Mouse (Mus musculus): ENCODE measurements around the gene Pbld2. TPM values are rescaled to one million over a fixed set of nuclear protein-coding genes. Genes with fewer than 3 reads are reported as not detected.

Pbld2 gene
- total and polyA plus RNA-seq, 3 experiments = 0.19 to 0.72 (median 0.26) TPM

- H3K9ac ChIP-seq (ENCODE audit: insufficient read depth, low read depth) = no peak overlapping the region
- no peaks in the 10 kb centered on the region for H3K79me2 ChIP-seq (replicated peaks; ENCODE audit: control insufficient read depth, extremely low read depth, insufficient read depth, poor library complexity, severe bottlenecking)
- no peaks in the 10 kb centered on the region for H3K27me3 ChIP-seq (replicated peaks)
- H3K4me3 ChIP-seq (replicated peaks in 1 of 3; ENCODE audit: low read depth in 2 of 3, low read length in 2 of 3, poor library complexity in 1 of 3) = no peak overlapping the region
- in situ Hi-C loops (cut with MboI; ENCODE audit: low pct_ligation_motif_present, low pct_unique_long_range_greater_than_20kb, low sequenced_read_pairs) (no loop called here), dilution Hi-C loops (cut with MboI; ENCODE audit: extremely low pct_ligation_motif_present, extremely low pct_unique_long_range_greater_than_20kb, low sequenced_read_pairs) (no loop called here)
- DNase-seq (ENCODE audit: extremely low read depth) = no peak
- H3K4me2 ChIP-seq (ENCODE audit: insufficient read depth, low read depth, poor library complexity, severe bottlenecking) = no peak overlapping the region
- H3K9me3 ChIP-seq (replicated peaks; ENCODE audit: low read length) = no peaks in the 10 kb centered on the region
- no peaks in the 10 kb centered on the region for H3K4me1 ChIP-seq (ENCODE audit: control insufficient read depth in 1 of 2, insufficient read depth in 2 of 2)
- no peaks in the 10 kb centered on the region for H3K36me3 ChIP-seq (replicated peaks in 1 of 2; ENCODE audit: control insufficient read depth in 1 of 2, insufficient read depth in 1 of 2, low read length in 1 of 2)
- no peak overlapping the region for H3K27ac ChIP-seq (ENCODE audit: insufficient read depth, low read depth)
- TF ChIP-seq SMC3 (IDR thresholded peaks at IDR 0.05; ENCODE audit: low read depth, low read length) (no peak), PAX5 (IDR thresholded peaks at IDR 0.05; ENCODE audit: low read length) (no peak)
Observed at GRCm38 (mm10) chr10:63032267-63032666, 8.2 kb downstream of the Pbld2 start.

- no peaks in the 10 kb centered on the region for H3K79me2 ChIP-seq (replicated peaks; ENCODE audit: control insufficient read depth, extremely low read depth, insufficient read depth, poor library complexity, severe bottlenecking)
- no peak overlapping the region for H3K27ac ChIP-seq (ENCODE audit: insufficient read depth, low read depth)
- no peak overlapping the region for H3K4me3 ChIP-seq (replicated peaks in 1 of 3; ENCODE audit: low read depth in 2 of 3, low read length in 2 of 3, poor library complexity in 1 of 3)
- H3K4me2 ChIP-seq (ENCODE audit: insufficient read depth, low read depth, poor library complexity, severe bottlenecking) = no peak overlapping the region
- no peaks in the 10 kb centered on the region for H3K36me3 ChIP-seq (replicated peaks in 1 of 2; ENCODE audit: control insufficient read depth in 1 of 2, insufficient read depth in 1 of 2, low read length in 1 of 2)
- no peak for TF ChIP-seq PAX5 (IDR thresholded peaks at IDR 0.05; ENCODE audit: low read length)
- no peak for TF ChIP-seq EP300 (IDR thresholded peaks at IDR 0.05; ENCODE audit: low read length)
- no peak for DNase-seq (ENCODE audit: extremely low read depth)
- dilution Hi-C loops (cut with MboI; ENCODE audit: extremely low pct_ligation_motif_present, extremely low pct_unique_long_range_greater_than_20kb, low sequenced_read_pairs) (no loop called here), in situ Hi-C loops (cut with MboI; ENCODE audit: low pct_ligation_motif_present, low pct_unique_long_range_greater_than_20kb, low sequenced_read_pairs) (no loop called here)
- no peak overlapping the region for H3K9ac ChIP-seq (ENCODE audit: insufficient read depth, low read depth)
- H3K4me1 ChIP-seq (ENCODE audit: control insufficient read depth in 1 of 2, insufficient read depth in 2 of 2) = no peaks in the 10 kb centered on the region
- H3K9me3 ChIP-seq (replicated peaks; ENCODE audit: low read length) = no peaks in the 10 kb centered on the region
- no peaks in the 10 kb centered on the region for H3K27me3 ChIP-seq (replicated peaks)
Observed at GRCm38 (mm10) chr10:63032956-63033355, 8.8 kb downstream of the Pbld2 start.

DNA sequence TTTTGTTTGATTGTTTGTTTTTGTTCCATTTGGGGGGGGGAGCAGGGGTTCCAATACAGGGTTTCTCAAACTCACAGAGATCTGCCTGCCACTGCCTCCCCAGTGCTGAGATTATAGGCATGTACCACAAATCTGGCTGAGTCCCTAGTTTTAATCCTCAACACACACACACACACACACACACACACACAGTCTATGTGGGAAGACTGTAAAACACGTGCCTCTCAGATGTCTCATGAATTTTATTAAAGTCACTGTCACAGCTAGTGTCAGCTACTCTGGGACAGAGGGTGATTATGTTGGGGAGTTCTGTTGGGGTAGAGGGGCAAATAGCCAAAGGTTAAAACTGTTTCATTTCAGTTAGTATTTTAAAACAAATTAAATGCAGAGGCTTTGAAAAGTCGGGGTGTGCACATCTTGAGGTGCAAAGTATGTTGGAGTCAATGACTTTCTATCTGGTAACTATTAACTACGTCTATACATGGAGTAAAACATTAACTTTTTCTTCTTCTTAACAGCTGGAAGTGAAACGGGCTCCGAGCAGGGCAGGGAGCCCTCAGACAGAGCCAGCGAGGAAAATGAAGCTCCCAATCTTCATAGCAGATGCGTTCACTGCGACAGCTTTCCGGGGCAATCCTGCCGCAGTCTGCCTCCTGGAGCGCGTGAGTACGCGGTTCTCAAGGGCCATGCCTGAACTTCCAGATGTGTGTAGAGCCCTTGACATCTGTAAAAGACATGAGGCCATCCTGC, 14.6 kb downstream of the Pbld2 start:
- Histone ChIP-seq H3K36me3 (replicated peaks in 1 of 2; ENCODE audit: control insufficient read depth in 1 of 2, insufficient read depth in 1 of 2, low read length in 1 of 2) (no peaks in the 10 kb centered on the region), H3K27ac (ENCODE audit: insufficient read depth, low read depth) (no peak overlapping the region), H3K79me2 (replicated peaks; ENCODE audit: control insufficient read depth, extremely low read depth, insufficient read depth, poor library complexity, severe bottlenecking) (no peaks in the 10 kb centered on the region), H3K9me3 (replicated peaks; ENCODE audit: low read length) (no peaks in the 10 kb centered on the region), H3K4me3 (replicated peaks in 1 of 3; ENCODE audit: low read depth in 2 of 3, low read length in 2 of 3, poor library complexity in 1 of 3) (no peak overlapping the region), H3K27me3 (replicated peaks) (no peaks in the 10 kb centered on the region), H3K4me2 (ENCODE audit: insufficient read depth, low read depth, poor library complexity, severe bottlenecking) (no peak overlapping the region), H3K9ac (ENCODE audit: insufficient read depth, low read depth) (no peak overlapping the region), H3K4me1 (ENCODE audit: control insufficient read depth in 1 of 2, insufficient read depth in 2 of 2) (no peaks in the 10 kb centered on the region)
- dilution Hi-C loops (cut with MboI; ENCODE audit: extremely low pct_ligation_motif_present, extremely low pct_unique_long_range_greater_than_20kb, low sequenced_read_pairs) = no loop called here
- no peak for DNase-seq (ENCODE audit: extremely low read depth)
- in situ Hi-C loops (cut with MboI; ENCODE audit: low pct_ligation_motif_present, low pct_unique_long_range_greater_than_20kb, low sequenced_read_pairs) = no loop called here
- no peak for TF ChIP-seq UBTF (IDR thresholded peaks at IDR 0.05; ENCODE audit: low read depth, low read length)
- TF ChIP-seq ZC3H11A (IDR thresholded peaks at IDR 0.05; ENCODE audit: low read depth, low read length) = no peak
- no peak for TF ChIP-seq ZNF384 (IDR thresholded peaks at IDR 0.05; ENCODE audit: low read depth, low read length)
- TF ChIP-seq RCOR1 (conservative IDR thresholded peaks at IDR 0.05; ENCODE audit: low read depth, low read length) = no peak
- TF ChIP-seq E2F4 (IDR thresholded peaks at IDR 0.05; ENCODE audit: insufficient replicate concordance, low read depth, low read length) = no peak
- no peak for TF ChIP-seq SIN3A (IDR thresholded peaks at IDR 0.05; ENCODE audit: low read length)
- no peak for TF ChIP-seq TCF12 (IDR thresholded peaks at IDR 0.05; ENCODE audit: low read depth, low read length)
- no peak for TF ChIP-seq POLR2A (IDR thresholded peaks at IDR 0.05; ENCODE audit: low read depth, low read length)
- no peak for TF ChIP-seq MEF2A (IDR thresholded peaks at IDR 0.05; ENCODE audit: borderline replicate concordance, low read depth, low read length)
- no peak for TF ChIP-seq IRF4 (IDR thresholded peaks at IDR 0.05; ENCODE audit: low read depth, low read length)
- TF ChIP-seq JUND (conservative IDR thresholded peaks at IDR 0.05; ENCODE audit: low read depth, low read length) = no peak
- no peak for TF ChIP-seq JUN (IDR thresholded peaks at IDR 0.05; ENCODE audit: insufficient read depth, low read depth, low read length)
- no peak for TF ChIP-seq MYC (IDR thresholded peaks at IDR 0.05; ENCODE audit: low read depth, low read length)
- TF ChIP-seq MAX (IDR thresholded peaks at IDR 0.05; ENCODE audit: low read length) = no peak

Measured in CH12.LX (cell line).